Mouse (Mus musculus): Measurements from ENCODE around the gene Nebl.
"Not testable (repeated sequence)": the region's sequence is repeated elsewhere in the genome, so short reads cannot be mapped to it uniquely, and the experiment has no call there.

Nebl gene

DNA sequence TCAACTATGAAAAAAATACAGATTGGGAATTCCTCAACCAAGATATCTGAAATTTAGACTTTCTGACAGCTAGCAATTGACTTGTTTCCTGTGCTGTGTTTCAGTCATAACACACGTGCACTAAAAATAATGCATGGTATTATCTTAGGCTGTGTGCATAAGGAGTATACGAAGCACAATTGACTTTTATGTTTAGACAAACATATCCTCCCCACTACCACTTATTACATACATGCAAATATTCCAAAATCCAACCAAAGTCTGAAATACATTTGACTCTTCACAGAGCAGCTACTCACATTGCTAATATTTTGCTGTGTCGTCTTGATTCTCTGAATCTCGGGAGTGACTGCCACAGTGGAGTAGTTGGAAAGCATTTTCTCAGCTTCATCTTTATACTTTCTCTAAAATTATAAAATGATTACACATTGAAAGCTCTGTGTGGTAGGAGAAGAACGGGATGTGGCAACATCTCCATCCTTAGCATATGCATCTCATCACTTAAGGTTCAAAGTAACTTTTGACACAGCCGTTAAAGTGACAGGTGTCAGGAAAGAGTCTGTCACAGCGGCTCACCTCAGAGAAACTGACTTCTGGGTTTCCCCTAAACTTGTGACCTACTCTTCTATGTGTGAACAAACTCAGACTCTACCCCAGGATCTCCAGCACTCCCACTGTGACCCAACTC lies 340.6 kb downstream of the Nebl start:
- peak; percentile 63 for DNase-seq

DNA sequence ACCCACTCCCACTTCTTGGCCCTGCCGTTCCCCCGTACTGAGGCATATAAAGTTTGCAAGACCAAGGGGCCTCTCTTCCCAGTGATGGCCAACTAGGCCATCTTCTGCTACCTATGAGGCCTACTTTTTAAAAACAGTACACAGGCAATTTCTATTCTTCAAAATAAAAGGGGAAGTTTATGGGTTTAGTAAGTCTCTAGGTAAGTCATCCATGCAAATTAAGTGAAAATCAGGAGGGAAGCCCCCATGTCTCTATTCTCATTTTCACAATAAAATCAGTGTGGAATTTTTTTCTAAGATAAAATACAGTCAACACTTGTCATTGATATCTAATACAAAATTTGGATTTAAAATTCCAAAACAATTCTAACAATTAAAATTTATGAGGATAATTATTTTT lies 341.4 kb downstream of the Nebl start:
- no peak for DNase-seq

DNA sequence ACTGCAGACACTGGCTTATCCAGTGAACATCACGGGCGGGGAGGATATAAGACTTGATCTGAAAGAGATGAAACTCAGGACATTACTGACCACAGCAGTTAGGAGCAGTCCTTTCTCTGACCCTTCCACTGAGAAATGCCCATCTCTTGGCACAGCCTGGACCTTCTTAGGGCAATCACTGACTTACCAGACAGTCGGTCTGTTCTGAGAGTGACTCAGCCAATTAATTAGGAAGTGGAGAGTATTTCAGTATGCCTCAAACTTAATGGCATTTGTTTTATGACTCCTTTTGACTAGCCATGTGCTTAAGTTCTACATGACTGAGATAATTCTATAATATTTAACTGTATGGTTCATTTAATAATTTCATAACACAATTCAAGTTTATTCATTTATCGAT lies 341.9 kb downstream of the Nebl start:
- peak; percentile 20 for DNase-seq

DNA sequence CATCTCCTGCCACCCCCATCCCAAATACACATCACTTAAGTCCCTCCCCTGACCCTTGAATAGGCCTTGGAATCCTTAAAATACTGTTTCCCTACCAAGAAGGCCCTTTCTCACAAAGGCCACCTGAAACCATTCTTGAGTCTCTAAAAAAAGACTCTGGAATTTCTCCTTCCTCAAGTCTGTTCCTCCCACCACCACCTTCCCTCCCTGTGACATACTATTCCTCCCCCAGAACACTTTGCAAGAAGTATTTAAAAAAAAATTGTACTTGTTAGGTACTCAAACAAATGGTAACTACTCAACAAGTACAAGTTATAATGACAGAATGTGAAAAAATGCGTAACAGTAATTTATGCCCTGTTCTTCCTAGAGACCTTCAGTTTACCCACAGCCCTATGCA lies 349.0 kb downstream of the Nebl start:
- DNase-seq = no peak

DNA sequence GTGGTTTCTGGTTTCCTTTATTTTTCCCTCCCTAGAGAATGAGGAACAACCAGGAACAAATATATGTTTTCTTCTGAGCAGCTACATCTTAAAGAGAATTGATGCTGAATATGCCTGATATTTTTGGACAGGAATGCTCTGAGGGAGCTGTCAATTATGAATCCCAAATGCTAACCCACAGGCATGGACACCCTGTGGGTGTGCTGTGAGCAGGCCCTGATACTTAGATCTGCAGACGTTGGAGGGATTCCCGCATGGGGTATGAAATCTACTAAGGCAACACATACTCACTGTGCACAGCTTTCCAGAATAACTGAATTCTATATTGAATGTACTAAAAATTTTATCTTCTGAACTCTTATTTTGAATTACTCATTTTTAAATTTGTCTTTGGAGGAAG lies 355.3 kb downstream of the Nebl start:
- no peak for DNase-seq

DNA sequence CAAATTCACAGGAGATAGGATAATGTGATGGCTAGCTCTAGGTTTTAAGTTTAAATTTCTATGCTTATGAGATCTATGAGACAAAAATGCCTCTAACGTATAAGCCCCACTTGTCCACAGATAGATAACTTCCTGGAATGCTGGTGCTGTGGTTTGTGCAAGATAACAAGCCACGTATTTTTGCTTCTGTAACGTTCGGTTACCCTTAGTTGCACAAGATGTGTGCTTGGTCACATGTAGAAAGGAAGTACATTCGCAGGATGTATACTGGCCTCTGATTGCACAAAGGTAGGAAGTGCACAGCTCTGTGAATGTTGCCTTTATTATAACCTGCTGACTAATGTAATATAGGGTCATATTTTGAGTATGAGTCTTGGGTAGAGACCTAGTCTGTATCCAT lies 365.6 kb downstream of the Nebl start:
- peak; percentile 26 for DNase-seq

DNA sequence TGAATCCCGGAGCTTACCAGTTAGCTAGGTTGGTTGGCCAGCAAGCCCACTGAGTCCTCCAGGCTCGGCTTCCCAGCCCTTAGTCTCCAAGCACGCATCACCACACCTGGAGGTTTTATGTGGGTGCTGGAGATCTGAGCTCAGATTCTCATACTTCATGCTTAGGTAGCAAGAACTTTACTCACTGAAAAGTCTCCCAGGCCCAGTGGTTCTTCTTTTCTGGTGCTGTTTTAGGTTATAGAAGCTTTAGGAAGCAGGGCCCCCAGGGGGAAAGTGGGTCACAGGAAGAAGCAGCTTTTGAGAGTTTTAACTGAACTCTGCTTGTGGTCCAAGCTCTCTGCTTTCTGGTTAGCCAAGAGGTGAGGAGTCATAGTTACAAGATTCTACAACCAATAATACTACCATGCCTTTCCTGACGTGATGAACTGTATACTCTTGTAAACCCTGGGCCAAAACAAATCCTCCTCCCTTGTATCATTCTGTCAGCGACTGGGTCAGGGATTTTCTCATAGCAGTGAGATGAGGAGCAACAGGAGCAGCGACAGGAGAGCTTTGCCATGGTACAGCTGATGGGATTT lies 366.2 kb downstream of the Nebl start:
- DNase-seq = peak; percentile 70

DNA sequence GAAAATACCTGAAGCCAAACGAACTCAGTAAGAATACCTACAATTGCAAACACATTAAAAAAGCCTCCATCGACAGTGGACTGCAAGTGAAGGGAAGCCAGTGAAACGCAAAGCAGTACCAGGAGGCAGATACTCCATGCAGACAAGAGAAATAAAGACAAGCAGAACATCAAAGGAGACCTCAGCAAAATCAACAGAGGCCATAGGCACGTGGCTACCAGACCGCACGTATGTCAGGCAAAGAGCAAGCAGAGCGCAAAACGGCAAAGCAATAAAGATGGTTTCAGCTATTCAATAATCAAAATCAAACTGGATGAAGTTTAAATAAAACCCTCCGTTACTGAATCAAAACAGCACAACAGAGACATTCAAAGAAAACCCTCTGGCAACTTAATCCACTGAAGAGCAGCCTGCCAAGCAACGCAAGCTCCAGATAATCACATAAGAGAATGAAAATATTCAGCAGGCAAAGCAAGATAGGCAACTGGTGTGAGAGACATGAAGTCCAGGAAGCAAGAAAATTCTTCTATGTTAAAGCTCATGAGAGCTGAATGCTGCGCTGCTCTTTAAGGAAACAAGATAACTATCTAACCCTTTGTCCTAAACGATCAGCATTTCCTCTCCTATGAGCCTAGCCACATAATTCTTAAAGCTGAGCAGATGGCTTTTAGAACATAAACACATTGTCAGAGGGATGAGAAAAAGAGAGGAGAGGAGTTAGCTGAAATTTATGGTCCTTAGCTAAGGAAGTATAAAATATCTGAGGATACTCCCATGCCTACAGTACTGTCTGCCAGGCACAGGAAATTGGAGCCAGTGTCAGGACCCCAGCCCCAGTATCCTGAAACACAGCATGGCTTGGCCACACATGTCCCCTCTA lies 367.7 kb downstream of the Nebl start:
- peak; percentile 60 for DNase-seq

DNA sequence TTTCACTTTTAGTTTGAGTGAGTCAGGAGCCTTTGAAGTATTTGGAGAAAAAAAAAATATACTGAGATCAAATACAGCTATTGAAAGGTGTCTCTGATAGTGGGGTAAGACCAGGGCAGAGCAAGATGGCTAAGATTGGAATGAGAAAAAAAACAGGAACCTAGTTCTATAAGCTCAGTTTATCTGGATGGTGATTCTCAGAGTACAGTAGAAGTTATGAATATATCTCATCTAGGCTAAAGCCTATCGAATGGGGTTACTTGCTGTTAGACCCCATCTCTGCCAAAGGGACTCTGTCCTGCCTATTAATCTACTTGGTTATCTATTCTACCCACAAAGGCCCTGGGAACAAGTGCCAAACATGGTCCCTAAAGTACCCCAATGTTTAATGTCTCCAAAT lies 369.1 kb downstream of the Nebl start:
- DNase-seq = no peak

DNA sequence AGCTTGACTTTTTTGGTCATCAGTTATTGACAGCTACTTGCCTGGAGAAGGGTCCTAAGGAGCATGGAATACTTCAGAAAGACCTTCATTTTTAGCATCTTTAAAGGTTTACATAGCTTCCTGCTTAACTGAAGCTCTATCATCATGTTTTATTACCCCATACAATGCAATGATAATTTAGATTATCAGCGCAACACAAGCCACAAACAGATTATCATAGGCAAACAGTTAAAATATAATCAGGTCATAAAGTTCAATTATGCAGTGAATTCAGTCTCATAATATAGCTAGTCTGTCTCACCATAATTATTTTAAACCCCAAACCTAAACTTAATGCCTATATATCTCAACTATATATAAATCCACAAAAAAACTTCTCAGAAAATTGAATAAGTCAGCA lies 386.6 kb downstream of the Nebl start:
- DNase-seq = no peak

DNA sequence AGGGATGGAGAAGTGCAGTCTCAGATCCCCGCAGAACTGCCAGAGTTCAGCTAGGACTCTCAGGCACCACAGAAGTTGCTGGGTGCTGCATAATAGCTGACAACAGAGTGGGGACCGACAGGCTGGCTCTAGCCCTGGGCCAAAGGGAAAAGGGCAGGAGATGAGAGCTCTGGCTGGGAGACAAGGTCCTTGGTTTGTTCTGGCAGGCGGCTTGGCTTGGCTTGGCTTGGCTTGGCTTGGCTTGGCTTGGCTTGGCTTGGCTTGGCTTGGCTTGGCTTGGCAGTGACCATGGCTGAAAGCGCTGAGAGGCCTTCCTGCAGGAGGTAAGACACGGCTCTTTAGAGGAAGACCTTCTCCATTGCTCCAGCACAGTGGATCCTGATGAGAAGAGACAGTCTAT lies 395.8 kb downstream of the Nebl start:
- no peak for DNase-seq

DNA sequence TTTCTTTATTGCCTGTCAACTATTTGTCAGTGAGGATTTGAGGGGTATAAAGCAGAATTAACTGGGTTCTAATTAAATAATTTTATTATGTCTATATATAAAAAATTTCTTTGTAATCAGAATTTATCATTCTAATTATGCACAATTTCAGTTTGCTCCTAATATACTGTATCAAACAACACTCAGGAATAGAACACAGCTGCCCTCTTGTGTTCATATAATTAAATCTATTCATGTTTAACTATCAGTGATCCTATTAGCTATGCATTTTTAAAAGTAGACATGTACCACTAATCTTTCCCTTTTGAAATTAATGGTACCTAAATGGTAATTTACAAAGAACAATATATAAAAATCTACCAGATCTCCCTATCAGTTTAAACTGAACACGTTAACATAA lies 404.7 kb downstream of the Nebl start:
- DNase-seq = no peak

DNA sequence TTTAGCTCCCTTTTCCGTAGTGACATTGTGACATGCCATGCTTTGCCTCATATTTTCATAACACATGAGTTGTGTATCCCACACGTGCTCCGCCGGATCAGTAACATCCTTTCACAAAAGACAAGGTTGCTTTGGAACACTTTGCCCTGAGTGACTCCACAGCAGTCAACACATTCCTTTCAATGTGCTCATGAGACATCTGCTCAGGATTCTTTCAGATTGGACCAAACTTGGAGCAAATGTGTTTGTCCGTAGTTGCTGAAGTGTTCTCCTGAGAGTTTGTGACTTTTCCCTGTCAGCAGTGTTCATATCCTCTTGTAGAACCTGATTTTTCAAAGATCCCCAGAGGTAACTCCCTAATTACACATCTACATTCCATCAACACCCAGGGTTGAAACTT lies 414.4 kb downstream of the Nebl start:
- DNase-seq = no peak

DNA sequence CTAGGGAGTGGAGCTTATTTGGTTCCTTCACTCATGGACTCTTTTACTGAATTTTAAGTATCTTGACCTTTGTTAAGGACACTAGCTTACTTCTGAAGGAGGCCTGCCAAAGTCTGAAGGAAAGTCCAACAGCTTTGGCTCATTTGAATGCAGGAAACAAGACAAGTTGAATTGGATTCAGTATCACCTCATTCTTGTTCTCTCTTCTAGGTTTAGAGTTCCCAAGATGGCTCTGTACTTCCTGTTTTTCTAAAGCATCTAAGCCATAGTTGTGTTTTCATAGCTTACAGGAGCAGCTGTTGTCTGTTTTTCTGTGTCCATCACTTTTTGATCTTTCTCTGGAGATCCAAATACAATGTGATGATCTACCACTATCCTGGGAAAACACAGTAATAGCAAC lies 429.9 kb downstream of the Nebl start:
- DNase-seq = no peak

DNA sequence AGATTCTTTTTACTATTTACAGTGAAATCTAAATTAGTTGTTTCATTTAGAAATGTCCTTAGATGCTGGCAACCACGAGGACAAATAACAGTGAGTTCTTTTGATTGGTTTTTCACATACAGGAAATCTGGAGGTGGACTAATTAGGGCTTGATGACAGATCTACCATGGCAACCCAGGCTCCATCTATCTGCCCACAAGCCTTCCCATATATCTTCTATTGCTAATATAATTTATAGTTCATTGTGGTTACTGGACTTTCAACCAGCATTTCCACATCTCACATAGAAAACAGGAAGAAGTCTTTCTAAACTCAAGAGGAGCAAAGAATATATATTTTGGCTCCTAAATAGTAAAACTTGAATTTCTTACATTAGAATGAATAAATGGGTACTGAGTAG lies 433.8 kb downstream of the Nebl start:
- no peak for DNase-seq

DNA sequence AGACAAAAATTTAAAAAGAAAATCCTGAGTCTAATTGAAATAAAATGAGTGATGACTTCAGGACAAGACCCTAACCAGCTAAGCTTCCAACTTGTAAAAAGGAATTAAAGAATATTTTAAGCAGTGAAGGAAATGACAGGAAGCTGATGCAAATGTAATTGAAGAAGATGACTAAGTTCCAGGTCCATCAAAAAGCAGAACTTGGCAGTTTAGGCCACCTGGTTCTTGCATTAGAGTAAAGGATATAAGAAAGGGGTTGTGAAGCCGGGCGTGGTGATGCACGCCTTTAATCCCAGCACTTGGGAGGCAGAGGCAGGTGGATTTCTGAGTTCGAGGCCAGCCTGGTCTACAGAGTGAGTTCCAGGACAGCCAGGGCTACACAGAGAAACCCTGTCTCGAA lies 436.0 kb downstream of the Nebl start:
- not testable (repeated sequence) for DNase-seq
